Mouse (Mus musculus): ENCODE measurements around the gene 2310057M21Rik.

DNA sequence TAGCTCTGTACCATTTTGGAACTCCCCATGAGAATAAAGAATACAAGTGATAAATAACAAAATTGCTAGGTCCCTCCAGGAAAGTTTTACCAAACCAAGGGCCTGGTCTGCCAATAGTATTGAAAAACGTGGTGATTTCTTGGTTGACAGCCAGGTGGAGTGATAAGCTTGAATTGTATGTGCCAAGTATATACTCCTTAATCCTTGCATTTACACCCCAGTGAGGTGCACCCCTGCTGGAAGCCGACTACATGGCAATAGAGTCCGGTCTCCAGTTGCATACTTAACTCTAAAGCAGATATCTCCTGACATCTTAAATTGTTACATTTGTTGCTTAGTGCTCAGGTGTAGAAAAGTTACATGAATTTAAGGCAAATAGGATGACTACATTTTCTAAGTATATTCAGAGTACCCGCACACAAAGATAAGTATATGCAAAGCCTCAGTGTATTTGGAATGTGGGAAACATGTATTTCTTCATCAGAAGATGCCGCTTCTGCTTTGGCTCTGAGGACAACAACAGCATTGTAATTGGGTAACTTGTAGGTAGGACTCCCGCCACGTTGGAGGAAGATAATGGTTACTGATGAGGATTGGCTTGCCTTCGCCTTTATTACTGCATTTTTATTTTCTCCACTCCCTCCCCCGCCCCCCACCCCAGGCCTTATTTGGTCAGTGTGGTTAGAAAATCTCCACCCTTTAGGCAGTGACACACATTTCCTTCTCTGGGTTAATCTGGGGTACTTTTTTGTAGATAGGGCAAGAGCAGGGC lies 9.5 kb upstream of the 2310057M21Rik start:
- TF ChIP-seq POLR2A (IDR thresholded peaks at IDR 0.05; ENCODE audit: borderline replicate concordance, control insufficient read depth, low read depth, low read length) (no peak), CTCF (IDR thresholded peaks at IDR 0.05; ENCODE audit: control insufficient read depth, insufficient read depth, low read length) (no peak)

All from bone marrow, adult 2 months (tissue).